Mouse (Mus musculus) layer of hippocampus, postnatal 10 days (tissue): ENCODE data around the gene Arid1b. TPM values are rescaled to one million over a fixed set of nuclear protein-coding genes. Genes with fewer than 3 reads are reported as not detected.

Source experiments
- DNase-seq, 2 experiments: peaks; one replicate each; pipeline ENCODE4 v3.0.0; 2021; ENCODE audit warnings: low spot score in 2 of 2
- long read RNA-seq: library from polyadenylated mRNA; stranded (forward); transcript quantifications from one replicate; pipeline ENCODE4 v2.0.0, GENCODE M21; 2023
- total RNA-seq, 2 experiments: library from RNA; stranded (reverse); gene quantifications; 2 replicates each; pipeline ENCODE4 v1.2.3; 2021

Arid1b gene
- 10 to 100 TPM; 74.7 to 79.4 TPM for total RNA-seq
- long read RNA-seq, full-length matches to known transcripts, result 2 of 15 reads
- long read RNA-seq, partial matches to known transcripts, result 9 of 15 reads
- long read RNA-seq, other reads (novel, unspliced or antisense), result 4 of 15 reads

GRCm38 (mm10) chr17:4993840-4994503 is at the start of gene Arid1b:
Gene Arid1b (plus strand): TSS chr17:4994332.
- peak; percentile 72 to 85 for DNase-seq

DNA sequence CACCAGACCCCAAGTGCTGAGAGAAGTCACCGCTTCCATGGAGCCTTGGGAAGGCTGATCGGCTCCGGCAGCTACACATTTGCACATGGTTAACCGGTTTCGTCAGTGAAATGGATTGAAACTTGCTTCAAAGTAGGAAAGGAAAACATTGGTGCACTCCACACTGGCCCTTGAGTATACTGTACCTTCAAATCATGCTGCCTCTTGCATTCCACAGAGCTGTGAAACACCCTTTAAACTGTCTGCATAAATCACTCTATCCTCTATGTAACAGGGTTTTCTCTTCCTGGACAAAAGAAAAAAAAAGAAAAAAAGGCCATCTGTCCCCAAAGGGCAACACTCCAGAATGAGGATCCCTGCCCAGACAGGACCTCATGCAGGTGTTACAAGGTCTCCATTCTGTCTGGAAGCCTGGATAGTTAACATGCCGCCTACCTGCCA is 48.8 kb upstream of the Arid1b start:
- no peak for DNase-seq

GRCm38 (mm10) chr17:4945871-4946331 is 48.2 kb upstream of the Arid1b start:
- DNase-seq, result peak in 1 of 2 experiments; percentile 12

- no peak for DNase-seq
Observed at GRCm38 (mm10) chr17:4946421-4946974, 47.6 kb upstream of the Arid1b start.

GRCm38 (mm10) chr17:4947013-4947412 is 47.1 kb upstream of the Arid1b start:
- no peak for DNase-seq

DNA sequence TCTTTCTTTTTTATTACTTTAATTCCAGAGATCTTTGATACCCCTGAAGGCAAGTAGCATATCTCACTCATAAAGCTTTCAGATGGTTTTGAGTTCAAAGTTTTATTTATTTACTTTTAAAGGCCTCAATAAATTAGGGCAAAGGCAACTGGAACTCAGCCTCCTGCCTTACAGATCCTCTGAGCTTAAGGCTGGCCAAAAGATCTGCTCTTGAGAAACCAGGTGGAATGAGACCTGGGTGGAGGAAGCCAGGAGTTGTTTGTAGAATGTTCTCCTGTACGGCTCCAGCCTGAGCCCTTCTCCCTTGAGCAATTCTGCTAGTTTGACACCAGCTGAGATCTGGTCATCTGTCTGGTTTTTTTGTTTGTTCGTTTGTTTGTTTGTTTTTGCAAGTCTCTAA is 46.7 kb upstream of the Arid1b start:
- DNase-seq, result no peak

GRCm38 (mm10) chr17:4948501-4948900 is 45.6 kb upstream of the Arid1b start:
- no peak for DNase-seq

DNA sequence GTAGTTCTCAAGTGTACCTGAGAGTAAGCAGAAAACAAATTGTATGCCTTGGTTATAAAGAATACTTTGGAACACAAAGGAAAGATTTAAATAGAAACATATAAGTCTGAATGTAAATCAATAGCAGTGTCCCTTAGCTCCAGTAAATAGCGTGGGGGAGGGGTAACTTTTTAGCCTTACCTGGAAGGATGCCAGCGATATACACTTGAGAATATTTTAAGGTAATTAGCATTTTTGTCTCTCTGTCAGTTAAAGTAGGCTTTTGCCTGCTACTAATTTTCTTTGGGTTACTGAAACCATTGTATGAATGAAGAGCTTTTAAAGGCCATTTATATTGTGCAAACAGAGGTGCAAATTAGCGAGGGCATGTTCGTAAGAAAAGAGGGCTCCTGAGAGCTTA is 39.7 kb upstream of the Arid1b start:
- DNase-seq, result no peak

DNA sequence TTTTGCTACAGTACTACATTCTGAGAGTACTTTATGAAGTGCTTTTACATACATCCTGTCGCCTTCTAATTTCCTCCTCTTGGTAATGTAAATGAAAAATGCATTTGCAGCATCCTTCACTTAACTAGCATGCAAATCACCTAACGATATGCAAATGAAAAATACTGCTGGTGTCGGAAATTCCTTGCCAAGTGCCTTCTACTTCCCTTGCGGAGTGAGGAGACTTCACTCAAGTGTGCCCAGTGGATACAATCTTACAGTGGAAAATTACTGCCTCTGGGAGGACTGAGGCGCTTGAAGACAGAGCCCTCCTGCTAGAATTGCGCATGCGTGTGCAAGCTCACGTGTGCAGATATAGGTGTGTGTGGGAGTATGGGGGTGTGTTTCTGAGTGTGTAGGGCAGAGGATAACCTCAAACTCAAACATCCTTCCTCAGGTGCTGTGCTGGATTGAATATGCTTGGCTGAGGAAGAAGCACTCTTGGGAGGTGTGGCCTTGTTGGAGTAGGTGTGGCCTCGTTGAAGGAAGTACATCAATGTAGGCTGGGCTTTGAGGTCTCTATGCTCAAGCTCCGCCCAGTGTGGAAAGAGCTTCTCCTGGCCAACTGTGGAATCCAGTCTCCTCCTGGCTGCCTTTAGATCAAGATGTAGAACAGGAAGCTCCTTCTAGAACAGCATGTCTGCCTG is 29.8 kb upstream of the Arid1b start:
- no peak for DNase-seq

DNA sequence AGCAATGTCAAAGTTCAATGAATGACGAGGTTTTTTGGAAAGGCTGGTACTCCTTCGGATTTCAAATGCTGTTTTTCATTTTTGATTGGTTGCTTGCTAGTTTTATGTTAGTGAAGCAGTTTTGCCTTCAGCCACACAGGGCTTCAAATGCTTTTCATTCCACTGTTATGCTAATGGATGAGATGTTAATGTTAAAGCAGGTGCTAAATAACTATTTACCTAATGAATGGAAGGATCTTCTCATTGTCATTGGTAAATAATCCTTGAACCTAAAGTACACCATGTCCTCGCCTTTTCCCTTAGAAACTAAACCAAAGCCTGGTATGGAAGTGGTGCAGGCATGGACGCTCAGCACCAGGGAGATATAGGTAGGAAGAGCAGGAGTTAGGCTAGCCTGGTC is 26.9 kb upstream of the Arid1b start:
- no peak for DNase-seq

GRCm38 (mm10) chr17:4968035-4968434 is 26.1 kb upstream of the Arid1b start:
- no peak for DNase-seq

GRCm38 (mm10) chr17:4968878-4969277 is 25.3 kb upstream of the Arid1b start:
- DNase-seq, result no peak

DNA sequence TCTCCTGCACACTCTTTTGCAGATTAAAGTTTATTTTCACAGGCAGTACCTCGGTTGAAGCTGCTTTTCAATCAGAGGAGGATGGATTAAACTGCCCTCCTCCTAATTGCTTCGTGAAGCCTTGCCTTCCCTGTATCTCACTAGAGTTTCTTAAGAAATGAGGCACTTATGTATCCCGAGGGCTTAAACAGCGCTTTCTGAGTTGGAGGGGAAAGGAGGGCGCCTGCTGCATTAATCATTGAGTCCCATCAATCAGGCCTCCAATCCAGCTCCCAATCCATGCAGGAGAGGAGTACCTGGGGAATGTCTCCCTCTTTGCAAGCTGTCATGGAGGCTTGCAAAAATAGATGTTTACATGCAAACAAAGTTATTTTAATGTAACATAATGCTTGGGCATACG is 21.9 kb upstream of the Arid1b start:
- no peak for DNase-seq

DNA sequence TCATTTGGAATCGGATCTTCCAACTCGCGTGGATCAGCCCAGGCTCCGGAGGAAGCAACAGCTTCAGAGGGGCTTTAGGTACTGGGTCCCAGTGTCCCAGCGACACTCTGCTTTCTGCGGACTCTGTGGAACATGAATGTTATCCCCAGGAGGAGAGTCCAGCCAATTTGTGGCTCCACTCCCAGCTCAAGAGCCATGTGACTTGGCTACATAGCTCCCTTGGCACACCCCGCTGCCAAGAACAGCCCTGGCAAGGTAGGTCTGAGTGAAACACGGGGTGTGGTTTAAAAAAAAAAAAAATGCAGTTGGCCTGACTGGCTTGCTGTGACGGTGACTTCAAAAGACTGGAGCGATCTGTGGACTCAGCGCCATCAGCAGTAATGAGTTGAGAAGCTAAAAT is 19.4 kb upstream of the Arid1b start:
- peak; percentile 82 to 83 for DNase-seq

DNA sequence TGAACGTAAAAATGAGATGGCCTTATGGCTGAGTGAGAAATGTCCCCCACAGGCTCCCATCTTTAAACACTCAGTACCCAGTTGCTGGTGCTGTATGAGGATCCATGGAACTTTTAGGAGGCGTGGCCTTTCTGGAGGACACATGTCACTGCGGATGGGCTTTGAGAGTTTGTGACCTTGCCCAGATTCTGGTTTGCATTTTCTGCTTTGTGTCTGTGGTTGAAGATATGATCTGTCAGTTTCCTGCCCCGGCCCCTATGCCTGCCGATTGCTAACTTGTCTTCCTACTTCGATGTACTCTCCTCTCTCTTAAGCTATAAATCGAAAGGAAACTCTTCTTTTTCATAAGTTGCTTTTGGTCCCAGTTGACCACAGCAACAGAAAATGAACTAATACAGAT is 14.0 kb upstream of the Arid1b start:
- no peak for DNase-seq

DNA sequence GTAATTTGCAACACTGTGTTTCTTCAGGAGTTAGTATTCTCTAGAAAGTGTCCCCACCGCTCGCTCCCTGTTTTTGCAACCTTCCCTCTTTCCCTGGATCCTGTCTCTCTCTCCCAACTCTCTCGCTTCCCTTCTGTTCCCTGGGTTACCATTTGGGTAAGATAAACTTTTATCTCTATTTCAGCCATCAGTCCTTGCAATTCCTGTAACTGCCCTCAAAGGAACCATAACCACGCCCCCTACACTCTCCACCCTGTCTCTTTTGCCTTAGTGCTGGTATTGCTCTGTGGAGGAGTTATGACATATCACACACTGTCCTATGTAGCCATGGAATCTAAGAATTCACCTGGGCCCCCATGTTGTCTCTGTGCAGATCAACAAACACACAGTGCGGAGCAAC is 11.3 kb upstream of the Arid1b start:
- no peak for DNase-seq

- no peak for DNase-seq
Observed at GRCm38 (mm10) chr17:4984691-4985090, 9.4 kb upstream of the Arid1b start.

- no peak for DNase-seq
Observed at GRCm38 (mm10) chr17:4990911-4991560, 3.1 kb upstream of the Arid1b start.

DNA sequence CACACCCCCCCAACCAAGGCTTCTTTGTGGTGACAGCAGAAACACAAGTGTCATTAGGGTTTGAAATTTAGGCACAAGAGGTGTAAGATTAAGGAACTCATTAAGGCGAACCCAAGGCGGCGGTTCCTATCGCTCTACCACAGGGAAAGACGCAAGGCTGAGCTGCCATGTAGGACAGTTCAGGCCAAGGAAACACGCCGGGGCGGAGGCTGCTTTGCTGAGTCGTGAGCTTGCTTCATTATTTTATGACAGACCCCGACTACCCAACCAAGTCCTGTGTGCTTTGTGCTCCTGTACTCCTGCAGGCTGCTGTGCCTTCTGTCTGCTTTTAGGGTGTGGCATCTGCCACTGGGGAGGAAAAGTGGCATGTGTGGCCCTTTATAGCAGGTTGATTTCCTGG is 2.5 kb upstream of the Arid1b start:
- DNase-seq, result no peak

DNA sequence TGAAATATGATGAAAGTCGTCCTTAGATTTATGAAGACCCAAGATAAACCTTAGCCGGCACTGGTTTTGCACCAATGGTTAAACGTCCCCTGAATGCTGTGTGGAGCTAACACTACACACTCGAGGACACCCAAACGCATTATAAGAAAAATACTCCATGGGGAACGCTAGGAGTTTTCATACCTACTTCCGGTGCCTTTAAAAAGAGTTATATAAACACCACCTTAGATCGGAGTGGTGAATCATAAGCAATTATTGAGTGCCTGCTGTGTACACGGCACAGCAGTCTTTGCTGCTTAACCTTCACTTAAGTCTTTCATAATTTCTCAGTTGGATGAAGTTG is 664 bp upstream of the Arid1b start:
- no peak for DNase-seq

GRCm38 (mm10) chr17:4994504-4994812 is 326 bp downstream of the Arid1b start:
- DNase-seq, result no peak
